Mouse (Mus musculus) midbrain, embryonic 14.5 days (tissue): ENCODE results near the gene Asns. TPM values are rescaled to one million over a fixed set of nuclear protein-coding genes. Genes with fewer than 3 reads are reported as not detected.
"Not testable (repeated sequence)": the region's sequence is repeated elsewhere in the genome, so short reads cannot be mapped to it uniquely, and the experiment has no call there.

ENCODE experiments used
- ATAC-seq: fragments of 200-750 bp; cut with Nextera tagmentation; 2 replicates; pipeline ENCODE4 v1.8.0; 2017; ENCODE audit warnings: moderate number of reproducible peaks, moderate library complexity; ENCODE audit not compliant: low FRiP score, low TSS enrichment
- DNase-seq: peaks from one replicate; pipeline ENCODE4 v3.0.0-alpha.2; 2015
- H3K27ac ChIP-seq: fragments of 300-500 bp; sonication (generic); replicated peaks from 2 replicates; pipeline ENCODE4 v1.5.1; 2014; ENCODE audit warnings: mild to moderate bottlenecking, low read depth, low read length, moderate library complexity
- H3K27me3 ChIP-seq: fragments of 300-500 bp; sonication (generic); 2 replicates; pipeline ENCODE4 v1.6.1; 2014; ENCODE audit warnings: low read length, control low read depth, mixed read lengths; ENCODE audit not compliant: control insufficient read depth, insufficient read depth
- H3K36me3 ChIP-seq: fragments of 300-500 bp; sonication (generic); 2 replicates; pipeline ENCODE4 v1.6.1; 2014; ENCODE audit warnings: low read length, control low read depth; ENCODE audit not compliant: control insufficient read depth, insufficient read depth
- H3K4me1 ChIP-seq: fragments of 300-500 bp; sonication (generic); 2 replicates; pipeline ENCODE4 v1.6.1; 2014; ENCODE audit warnings: mild to moderate bottlenecking, antibody characterized with exemption, low read length, control low read depth; ENCODE audit not compliant: control insufficient read depth, insufficient read depth
- H3K4me2 ChIP-seq: fragments of 300-500 bp; sonication (generic); 2 replicates; pipeline ENCODE4 v1.6.1; 2014; ENCODE audit warnings: mild to moderate bottlenecking, low read length, moderate library complexity
- H3K4me3 ChIP-seq: fragments of 300-500 bp; sonication (generic); replicated peaks from 2 replicates; pipeline ENCODE4 v1.5.1; 2014; ENCODE audit warnings: low read depth, low read length
- H3K9ac ChIP-seq: fragments of 300-500 bp; sonication (generic); replicated peaks from 2 replicates; pipeline ENCODE4 v1.6.1; 2014; ENCODE audit warnings: mild to moderate bottlenecking, low read length, moderate library complexity
- H3K9me3 ChIP-seq: fragments of 300-500 bp; sonication (generic); 2 replicates; pipeline ENCODE4 v1.6.1; 2016; ENCODE audit warnings: low read length, control low read depth, mixed read lengths; ENCODE audit not compliant: control insufficient read depth
- WGBS: fragments of 180-500 bp; shearing (Covaris S2); extraction: QIAGEN DNeasy Blood & Tissue Kit; methylation state at CpG from one replicate; pipeline ENCODE4 v1.1.7; 2014; 5-methylcytosine and 5-hydroxymethylcytosine counted together
- polyA plus RNA-seq: library from polyadenylated mRNA; unstranded; fragments of >200 nt; fragmentation: Nextera tagmentation; extraction: Ambion mirVana; gene quantifications from 2 replicates; pipeline ENCODE4 v1.2.1, GENCODE M21; 2014

Asns gene
- polyA plus RNA-seq, 1 experiment from 2014 or later, result 77.9 TPM

DNA sequence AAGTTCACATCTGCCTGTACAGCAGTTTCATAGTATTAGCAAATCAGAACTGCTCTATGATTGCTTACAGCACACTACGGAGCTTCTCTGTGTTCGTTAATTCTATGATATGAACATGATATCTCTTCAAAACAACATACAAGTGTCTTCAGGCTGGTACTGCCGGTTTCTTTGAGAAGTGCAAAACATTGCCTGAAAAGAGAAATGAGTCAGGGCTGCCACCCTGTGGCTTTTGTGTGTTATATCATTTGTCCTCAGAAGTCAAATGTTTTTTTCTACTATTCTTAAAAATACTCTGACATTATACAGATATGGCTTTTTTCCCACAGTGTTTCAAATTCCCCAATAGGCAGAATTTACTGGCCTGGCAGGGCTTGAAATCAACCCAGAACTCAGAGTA is 22.5 kb downstream of the Asns start:
- DNase-seq (peak; percentile 74), ATAC-seq (no peak)
- no peaks in the 10 kb centered on the region for H3K9me3 ChIP-seq
- no peak overlapping the region for H3K9ac ChIP-seq
- H3K4me2 ChIP-seq, result no peak overlapping the region
- 0 out of 2 replicates have a peak, but pooled peaks cover 4% of the 10 kb centered on the region for H3K36me3 ChIP-seq
- no peaks in the 10 kb centered on the region for H3K4me1 ChIP-seq
- WGBS, result 66% methylated on average over 3 of the region's 3 CpGs
- H3K27ac ChIP-seq, result no peak overlapping the region
- H3K4me3 ChIP-seq, result no peak overlapping the region
- no peaks in the 10 kb centered on the region for H3K27me3 ChIP-seq

DNA sequence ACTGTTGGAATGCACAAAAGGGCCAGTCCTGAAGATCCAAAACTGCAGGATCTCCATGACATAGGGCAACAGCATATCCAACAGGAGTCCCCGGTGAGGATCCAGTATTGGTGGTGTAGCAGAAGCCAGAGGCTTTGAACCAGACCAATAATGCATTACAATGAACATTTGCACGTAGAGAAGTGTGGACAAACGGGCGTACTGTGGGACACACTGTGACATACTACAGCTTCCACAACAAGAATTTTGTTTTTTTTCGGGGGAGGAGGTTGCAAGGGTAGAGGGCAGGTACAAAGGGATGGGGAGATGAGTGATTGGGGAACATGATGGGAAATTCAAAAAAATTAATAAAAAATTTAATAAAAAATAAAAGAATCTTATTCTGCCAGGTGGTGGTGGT is 23.3 kb downstream of the Asns start:
- DNase-seq (no peak), ATAC-seq (no peak)
- Histone ChIP-seq H3K4me2 (no peak overlapping the region), H3K27ac (no peak overlapping the region), H3K36me3 (no peaks in the 10 kb centered on the region), H3K27me3 (no peaks in the 10 kb centered on the region), H3K4me1 (no peaks in the 10 kb centered on the region), H3K9ac (no peak overlapping the region), H3K9me3 (no peaks in the 10 kb centered on the region), H3K4me3 (no peak overlapping the region)
- 89% methylated on average over 5 of the region's 5 CpGs for WGBS

DNA sequence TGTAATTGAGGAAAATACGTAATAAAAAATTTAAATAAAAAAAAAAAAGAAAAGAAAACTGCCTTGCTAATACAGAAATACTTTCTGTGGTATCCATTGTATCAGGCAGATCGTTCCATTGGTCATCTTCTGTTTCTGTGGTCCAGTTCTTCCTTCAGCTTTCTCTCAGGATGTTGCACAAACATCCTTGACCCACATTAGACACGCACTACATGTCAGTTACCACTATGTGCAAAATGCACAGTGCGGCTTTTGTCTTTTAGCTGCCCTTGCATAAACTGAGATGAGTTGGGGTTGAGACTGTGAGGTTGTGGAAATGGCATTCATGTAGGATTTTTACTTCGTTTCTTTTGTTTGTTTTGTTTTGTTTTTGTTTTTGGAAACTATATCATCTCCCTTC is 24.7 kb downstream of the Asns start:
- Histone ChIP-seq H3K27me3 (no peaks in the 10 kb centered on the region), H3K9ac (no peak overlapping the region), H3K4me1 (no peaks in the 10 kb centered on the region), H3K9me3 (no peaks in the 10 kb centered on the region), H3K4me2 (no peak overlapping the region), H3K27ac (no peak overlapping the region), H3K4me3 (no peak overlapping the region), H3K36me3 (no peaks in the 10 kb centered on the region)
- DNase-seq (no peak), ATAC-seq (no peak)
- WGBS, result 89% methylated on average over 5 of the region's 5 CpGs

DNA sequence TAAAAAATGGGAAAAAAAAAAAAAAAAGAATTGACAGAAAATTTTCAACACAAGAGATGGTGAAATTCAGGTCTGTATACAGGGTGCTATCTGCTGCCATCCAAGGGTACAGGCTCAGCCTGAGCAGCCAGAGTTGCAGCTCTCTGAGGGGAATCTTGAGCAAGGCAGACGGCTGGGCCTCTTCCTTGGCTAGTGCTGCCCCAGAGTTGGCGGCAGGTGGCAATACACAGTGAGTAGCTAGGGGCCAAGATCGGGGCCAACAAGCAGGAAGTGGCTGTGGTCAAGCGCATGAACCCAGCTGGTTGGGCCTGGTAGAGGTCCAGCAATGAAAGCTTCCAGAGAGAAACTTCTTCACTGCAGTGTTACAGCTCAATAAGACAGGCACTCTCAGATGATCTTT is 27.2 kb downstream of the Asns start:
- not testable (repeated sequence) for H3K4me2 ChIP-seq, H3K9ac ChIP-seq, DNase-seq, H3K9me3 ChIP-seq, H3K4me1 ChIP-seq, ATAC-seq, H3K27me3 ChIP-seq, H3K36me3 ChIP-seq, H3K27ac ChIP-seq, H3K4me3 ChIP-seq
- WGBS, result 96% methylated on average over 3 of the region's 4 CpGs

DNA sequence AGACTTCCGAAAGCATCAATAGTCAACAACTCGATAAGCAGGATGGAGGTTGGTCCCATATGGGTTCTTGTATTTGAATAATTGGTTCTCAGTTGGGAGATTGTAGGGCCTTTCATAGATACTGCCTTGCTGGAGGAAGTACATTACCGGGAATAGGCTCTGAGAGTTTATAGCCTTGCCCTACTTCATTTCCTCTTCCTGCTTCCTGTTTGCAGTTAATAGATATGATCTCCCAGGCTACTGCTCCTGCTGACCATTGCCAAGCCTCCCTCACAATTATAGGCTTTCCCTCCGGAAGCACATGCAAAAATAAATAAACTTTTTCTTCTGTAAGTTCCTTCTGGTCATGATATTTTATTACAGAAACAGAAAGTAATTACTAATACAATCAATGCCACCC is 31.6 kb downstream of the Asns start:
- H3K27ac ChIP-seq, result no peak overlapping the region
- no peak for ATAC-seq
- H3K27me3 ChIP-seq, result no peaks in the 10 kb centered on the region
- H3K4me2 ChIP-seq, result no peak overlapping the region
- no peaks in the 10 kb centered on the region for H3K4me1 ChIP-seq
- H3K9ac ChIP-seq, result no peak overlapping the region
- no peak for DNase-seq
- H3K4me3 ChIP-seq, result no peak overlapping the region
- H3K9me3 ChIP-seq, result no peaks in the 10 kb centered on the region
- no peaks in the 10 kb centered on the region for H3K36me3 ChIP-seq
- WGBS, result 85% methylated on average over 4 of the region's 4 CpGs

DNA sequence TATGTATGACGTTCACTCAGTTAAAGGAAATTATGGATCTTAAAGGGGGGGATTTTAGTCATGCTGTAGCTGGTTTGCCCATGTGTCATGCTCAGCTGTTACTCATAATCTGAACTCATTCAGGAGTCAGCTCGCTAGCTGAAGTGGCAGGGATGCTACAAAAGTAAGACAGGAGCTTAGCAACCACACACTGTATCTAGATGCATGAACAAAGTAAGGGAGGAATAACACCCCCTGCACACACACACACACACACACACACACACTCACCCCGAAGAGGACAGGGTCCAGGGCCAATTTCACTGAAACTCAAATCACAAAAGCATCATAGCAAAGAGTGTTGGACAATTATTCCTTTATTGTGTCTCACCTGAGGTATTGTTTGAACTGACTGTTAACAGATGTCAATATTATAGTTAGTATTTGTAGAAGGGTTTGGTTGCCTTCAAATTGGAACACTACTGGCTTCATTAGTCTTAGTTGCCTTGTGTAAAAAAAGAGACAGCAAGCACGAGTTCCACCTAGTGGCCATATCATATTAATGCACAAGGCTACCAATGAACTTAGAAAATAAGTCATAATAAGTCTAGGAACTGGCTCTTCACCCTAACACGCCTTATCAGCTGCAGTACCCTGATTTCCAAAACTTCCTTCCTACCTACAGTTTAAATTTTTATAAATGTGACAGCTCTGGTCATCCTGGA is 32.5 kb downstream of the Asns start:
- DNase-seq (peak; percentile 85), ATAC-seq (peak; percentile 43; the same call in 1 of the 2 replicates)
- Histone ChIP-seq H3K9ac (no peak overlapping the region), H3K4me1 (no peaks in the 10 kb centered on the region), H3K27ac (no peak overlapping the region), H3K36me3 (no peaks in the 10 kb centered on the region), H3K9me3 (no peaks in the 10 kb centered on the region), H3K27me3 (no peaks in the 10 kb centered on the region), H3K4me2 (no peak overlapping the region), H3K4me3 (no peak overlapping the region)
- WGBS, result 67% methylated on average over 5 of the region's 5 CpGs

DNA sequence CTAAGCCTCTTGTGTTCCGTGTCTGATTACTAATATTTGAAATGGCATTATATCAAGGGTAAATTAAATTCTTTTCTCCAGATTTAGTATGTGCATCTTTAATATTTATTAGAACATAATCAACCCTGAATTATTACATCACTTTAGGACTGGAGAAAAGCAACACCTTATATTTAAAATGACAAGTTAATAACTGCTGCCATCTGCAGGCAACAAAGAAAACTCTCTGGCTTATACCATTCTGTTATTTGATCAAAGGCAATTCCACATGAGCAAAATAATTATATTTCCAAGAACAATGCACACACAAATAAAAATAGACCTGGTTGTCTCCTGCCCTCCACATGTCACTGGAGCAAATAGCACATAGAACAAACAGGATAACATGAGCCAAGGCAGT is 36.5 kb downstream of the Asns start:
- ATAC-seq (no peak), DNase-seq (peak; percentile 69)
- WGBS, result 82% methylated on average over 1 of the region's 1 CpGs
- Histone ChIP-seq H3K27me3 (no peaks in the 10 kb centered on the region), H3K4me2 (no peak overlapping the region), H3K4me3 (no peak overlapping the region), H3K9me3 (no peaks in the 10 kb centered on the region), H3K36me3 (no peaks in the 10 kb centered on the region), H3K9ac (no peak overlapping the region), H3K27ac (no peak overlapping the region), H3K4me1 (no peaks in the 10 kb centered on the region)

DNA sequence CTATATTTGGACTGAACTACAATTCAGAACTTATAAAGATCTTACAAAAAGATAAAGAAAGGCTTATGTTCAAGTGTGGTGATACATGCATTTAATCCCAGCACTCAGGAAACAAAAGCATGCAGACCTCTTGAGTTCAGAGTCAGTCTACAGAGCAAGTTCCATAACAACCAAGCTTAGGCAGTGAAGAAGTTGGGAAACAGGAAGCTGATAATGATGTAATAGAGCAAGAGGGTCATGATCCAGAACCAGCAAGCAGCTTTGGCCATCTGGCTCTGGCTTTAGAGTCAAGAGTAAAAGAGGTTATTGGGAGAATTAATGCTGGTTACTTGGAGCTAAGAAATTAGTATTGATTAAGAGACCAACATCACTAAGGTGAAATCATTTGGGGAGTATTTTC is 44.6 kb downstream of the Asns start:
- Histone ChIP-seq H3K9me3 (no peaks in the 10 kb centered on the region), H3K4me2 (no peak overlapping the region), H3K27me3 (no peaks in the 10 kb centered on the region), H3K4me1 (no peaks in the 10 kb centered on the region), H3K27ac (no peak overlapping the region), H3K9ac (no peak overlapping the region), H3K36me3 (no peaks in the 10 kb centered on the region), H3K4me3 (no peak overlapping the region)
- DNase-seq (no peak), ATAC-seq (no peak)
